Mouse (Mus musculus): ENCODE data around the gene Olfr323.

DNA sequence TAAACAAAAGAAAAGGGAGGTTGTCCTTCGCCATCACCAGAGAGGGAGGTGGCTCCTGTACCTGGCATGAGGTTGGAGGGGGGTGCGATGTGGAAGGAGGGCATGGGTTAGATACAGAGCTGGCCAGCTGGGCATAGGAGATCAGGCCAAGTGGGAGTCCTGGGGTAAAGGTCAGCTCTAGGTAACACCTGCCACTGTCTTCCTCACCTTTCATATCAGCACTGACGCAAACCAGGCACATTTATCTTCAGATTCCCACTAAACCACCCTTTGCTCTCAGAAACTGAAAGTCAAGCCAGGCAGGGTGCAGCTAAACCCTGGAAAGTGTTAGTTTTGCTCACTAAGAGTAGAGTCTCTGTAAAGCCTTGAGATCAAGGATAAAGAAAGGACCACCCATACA lies 11.9 kb downstream of the Olfr323 start:
- TF ChIP-seq CTCF (IDR thresholded peaks at IDR 0.05; ENCODE audit: control insufficient read depth, insufficient read depth, insufficient replicate concordance, low read depth, low read length) (no peak), POLR2A (IDR thresholded peaks at IDR 0.05; ENCODE audit: control insufficient read depth, low read depth, low read length) (no peak)
